Mouse (Mus musculus) bone marrow macrophage, adult 2 months (primary cell): ENCODE data around the gene Zfp292.

Experiments used
- CTCF ChIP-seq: IDR thresholded peaks from 2 replicates; pipeline ENCODE4 v1.5.1; 2012; ENCODE audit warnings: low read depth, mild to moderate bottlenecking, low read length, moderate library complexity
- POLR2A ChIP-seq: IDR thresholded peaks from 2 replicates; pipeline ENCODE4 v1.6.1; 2012; ENCODE audit warnings: mild to moderate bottlenecking, low read depth, low read length, borderline replicate concordance

DNA sequence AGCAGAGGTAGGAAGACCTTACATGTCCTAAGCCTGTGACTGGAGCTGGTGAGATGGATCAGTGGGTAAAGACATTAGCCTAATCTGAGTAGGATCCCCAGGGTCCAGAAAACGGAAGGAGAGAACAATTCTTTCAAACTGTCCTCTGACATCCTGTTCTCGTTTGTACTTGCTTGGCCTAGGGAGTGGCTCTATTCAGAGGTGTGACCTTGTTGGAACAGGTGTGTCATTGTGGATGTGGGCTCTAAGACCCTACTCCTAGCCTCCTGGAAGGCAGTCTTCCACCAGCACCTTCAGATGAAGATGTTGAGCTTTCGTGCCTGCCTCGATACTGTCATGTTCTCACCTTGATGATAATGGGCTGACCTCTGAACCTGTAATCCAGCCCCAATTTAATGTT, 23.4 kb upstream of the Zfp292 start:
- TF ChIP-seq CTCF (no peak), POLR2A (no peak)
